Mouse (Mus musculus) spleen, adult 18-20 months (tissue): Measurements from ENCODE around the gene Akip1.
A peak's percentile ranks its signal among the peaks of the same experiment; 100 is the strongest.

Experiments used
- DNase-seq, 2 experiments: peaks; one replicate each; pipeline ENCODE4 v3.0.0; 2022; ENCODE audit warnings: mixed read lengths in 2 of 2

The Akip1 gene

DNA sequence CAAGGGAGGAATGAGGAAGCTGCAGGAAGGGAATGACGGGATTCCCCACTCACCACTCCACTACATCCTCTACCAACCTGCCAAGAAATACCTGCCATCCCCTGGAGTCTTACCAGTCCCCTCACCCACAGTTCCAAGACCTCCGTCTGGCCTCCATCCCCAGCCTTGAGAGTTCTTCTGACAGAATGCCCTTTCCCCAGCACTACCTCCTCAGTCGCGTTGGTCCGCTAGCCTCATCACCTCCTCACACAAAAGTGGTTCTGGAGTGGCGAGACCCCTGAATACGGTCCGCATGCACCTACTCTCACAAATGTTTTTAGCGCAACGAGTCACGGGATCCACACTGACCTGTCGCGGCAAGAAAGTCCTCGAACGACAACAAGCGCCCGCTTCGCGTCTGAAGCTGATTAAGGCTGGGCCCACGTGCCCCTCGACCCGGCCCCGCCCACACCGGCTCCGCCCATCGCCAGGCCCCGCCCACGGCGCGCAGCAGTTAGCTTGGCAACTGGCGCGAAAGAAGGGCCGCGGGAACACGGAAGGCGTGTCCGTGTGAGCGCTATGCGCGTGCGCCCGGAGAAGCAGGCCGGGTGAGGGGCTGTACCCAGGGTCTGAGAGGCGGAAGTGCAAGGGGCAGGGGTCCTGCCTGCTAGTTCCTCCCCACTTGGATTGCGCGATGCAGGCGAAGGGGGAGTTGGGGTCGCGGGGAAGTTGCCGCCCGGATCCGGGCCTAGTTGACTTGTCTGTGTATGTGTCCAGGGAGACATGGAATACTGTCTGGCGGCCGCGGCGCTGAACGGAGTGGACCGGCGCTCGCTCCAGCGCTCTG, at the start of gene Akip1, which contains the start of gene St5:
Gene Akip1 (plus strand): TSS at position 501 of the 826 bp plus-strand sequence.
Gene St5 (minus strand): TSS at position 416 of the 826 bp plus-strand sequence.
- DNase-seq: peak; percentile 88 to 93

DNA sequence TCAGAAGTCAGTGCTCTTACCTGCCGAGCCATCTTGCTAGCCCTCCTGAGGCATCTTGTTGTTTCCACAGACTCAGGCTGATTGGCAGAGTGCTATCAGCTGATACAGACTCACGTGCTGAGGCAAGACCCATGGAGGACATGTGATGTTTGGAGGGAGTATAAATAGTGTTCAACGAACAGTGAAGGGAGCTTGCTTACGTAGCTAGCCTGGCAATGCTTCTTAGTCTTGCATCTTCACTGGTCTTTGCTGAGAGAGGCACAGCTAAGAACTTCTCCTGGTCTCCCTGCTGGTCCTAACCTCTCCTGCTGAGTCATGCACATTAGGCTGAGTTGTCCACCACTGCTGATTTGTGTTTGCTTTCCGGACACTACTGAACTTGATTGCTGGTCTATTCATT, 48.6 kb upstream of the Akip1 start:
- DNase-seq: no peak

DNA sequence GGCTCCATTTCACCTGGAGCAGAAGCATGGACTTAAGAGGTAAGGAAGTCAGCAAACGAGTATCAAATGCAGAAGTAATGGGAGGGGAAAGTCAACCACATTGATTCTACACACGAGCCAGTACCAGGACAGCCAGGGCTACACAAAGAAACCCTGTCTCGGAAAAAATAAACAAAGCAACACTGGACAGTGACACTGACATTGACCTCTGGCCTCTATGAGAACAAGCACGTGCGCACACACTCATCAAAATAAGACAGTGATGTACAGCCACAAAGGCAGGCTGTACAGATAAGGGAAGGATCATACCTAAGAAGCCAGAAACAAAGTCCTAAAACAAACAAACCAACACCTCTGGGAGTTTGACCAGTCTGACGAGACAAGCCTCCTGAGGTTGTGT, 45.6 kb upstream of the Akip1 start:
- no peak for DNase-seq

DNA sequence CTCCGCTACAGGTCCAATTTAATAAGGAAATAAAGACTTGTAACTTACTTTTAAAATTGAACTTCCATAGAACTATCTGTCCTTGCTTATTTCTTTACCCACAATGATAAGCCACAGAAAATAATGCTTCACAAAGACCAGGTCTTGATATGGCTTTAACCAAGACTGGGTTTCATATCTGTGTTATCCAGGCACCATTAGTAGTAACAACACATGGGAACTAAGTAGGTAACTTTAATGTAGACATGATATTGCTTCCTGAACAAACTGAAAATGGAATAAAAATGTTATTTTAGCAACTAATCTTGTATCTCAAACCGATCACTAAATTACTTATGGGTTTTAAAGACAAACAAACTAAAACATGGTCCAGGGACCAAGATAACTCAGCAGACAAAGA, 44.2 kb upstream of the Akip1 start:
- no peak for DNase-seq

DNA sequence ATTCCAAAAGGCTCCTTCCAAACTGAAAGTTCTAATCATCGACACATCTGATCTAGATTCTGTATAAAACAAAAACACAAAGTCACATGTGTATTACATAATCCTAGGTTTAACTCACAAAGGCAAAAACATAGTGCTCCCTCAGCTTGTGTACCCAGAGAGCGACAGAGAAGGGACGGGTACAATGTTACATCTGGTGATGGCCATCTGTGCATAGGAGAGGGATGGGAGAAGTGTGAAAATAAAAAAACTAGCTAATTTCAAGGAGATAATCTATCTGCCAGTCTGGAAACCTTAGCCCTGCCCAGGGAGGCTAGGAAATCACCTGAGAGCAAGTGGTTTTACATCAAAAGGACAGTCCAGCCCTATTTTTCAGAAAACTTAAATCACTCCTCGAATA, 40.9 kb upstream of the Akip1 start:
- DNase-seq: no peak

DNA sequence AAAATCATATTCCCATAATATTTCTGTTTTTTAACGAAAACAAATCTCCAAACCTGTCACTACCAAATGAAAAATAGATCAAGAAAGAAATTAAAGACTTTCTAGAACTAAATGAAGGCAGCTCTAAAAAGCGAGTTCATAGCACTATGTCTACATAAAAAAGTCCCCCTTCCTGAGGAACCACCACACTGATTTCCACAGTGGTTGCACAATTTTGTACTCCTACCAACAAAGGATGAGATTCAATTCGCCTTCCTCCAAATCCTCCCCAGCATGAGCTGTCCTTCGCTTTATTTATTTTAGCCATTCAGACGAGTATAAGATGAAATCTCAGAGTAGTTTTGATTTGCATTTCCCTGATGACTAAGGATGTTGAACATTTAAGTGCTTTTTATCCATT, 36.8 kb upstream of the Akip1 start:
- DNase-seq: no peak

DNA sequence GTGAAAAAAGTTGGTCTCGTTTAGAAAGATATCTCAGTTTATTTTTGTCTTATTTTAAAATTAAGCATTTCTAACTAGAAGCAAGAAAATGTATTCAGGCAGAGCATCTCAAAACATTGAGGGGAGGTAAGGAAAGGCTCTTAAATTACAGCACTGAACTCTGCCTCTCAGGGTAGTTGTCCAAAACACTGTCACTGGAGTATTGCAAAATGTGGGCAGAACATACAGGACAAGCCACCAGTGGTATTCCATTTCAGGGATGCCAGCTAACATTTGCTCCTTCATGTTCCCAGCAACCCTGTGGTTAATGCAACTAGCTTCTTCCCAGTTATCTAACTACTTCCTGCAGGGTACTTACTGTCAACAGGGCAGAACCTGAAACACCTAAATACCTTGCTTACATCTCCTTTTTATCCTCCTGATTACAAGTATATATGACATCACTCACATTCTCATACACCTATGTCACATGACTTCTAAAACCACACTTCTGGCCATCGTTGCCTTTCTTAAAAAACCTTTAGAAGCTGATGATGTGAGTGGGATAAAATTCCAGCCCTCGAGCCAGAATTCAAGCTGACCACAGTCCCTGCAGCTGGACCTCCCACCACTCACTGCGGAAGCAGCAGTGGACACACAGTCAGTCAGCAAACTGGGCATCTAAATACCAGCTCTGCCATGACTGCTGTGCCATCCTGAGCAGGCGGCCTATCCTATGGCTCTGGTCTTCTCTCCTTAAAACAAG, 33.9 kb upstream of the Akip1 start:
- DNase-seq: no peak

DNA sequence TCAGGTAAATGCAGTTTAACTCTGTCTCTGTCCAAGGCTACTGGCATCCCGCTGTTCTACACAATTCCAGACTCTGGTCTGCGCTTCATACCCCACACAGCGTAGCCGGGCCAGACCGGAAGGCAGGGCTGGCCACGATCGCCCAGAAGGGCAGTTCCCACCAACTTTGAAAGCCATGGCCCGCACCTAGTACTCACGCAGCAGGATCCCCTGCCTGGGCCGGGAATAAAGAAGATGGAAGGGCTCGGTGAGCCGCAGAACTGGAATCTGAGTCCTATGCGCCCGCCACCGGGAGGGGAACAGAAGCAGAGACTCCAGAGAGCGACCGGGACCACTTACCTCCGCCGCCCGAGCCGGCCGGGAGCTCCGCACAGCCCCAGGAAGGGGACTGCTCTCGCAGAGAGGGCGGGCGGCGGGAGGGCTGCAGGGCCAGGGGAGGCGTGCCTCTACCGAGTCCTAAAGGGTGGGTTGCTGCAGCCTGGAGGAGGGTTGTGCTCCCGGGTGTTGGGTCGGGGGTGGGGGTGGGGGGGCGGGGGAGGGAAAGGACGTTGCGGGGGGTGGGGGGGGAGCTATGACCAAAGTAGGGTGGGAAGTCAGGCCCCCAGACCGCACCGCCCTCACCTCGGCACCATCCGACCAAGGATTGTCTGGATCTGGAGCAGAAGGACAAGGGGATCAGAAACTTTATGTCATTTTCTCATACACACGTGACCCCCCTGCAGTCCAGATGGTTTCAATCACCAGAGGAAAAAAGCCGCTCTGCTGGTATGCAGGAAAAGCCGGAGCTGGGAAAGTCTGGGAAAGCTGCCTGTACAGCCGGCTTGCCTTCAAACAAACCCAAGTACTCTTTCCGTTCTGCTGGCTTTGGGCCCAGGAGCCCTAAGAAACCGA, 31.7 kb upstream of the Akip1 start:
- peak in 1 of 2 experiments; percentile 12 for DNase-seq

DNA sequence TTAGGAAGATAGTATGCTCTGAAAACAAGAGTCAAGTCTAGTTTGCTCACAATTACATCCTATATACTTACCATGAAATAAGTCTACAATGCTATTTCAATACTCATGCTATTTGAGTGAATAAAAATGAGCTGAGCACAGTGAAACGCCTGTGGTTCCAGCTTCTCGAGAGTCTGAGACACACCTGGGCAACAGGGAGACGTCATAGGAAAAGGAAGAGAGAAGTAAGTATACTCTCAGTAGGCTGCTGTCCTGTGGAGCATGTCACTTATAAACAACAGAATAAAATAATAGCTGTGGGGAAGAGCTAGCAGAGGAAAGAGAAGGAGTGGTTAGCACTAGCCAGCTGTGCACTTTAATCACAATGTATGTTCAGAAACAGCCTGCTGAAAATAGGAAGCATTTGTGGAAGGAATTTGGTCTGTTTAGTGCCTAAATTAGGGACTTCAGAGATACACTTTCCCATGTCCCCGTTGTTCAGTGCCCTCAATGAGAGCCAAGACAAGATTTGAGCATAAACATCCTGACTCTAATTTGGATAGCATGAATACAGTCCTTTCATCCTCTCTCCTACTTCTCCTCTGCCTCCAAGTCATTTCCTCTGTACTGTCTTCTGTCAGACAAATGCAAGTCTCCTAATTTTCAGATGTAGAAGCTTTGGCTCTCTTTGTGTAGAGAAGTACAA, 28.4 kb upstream of the Akip1 start:
- DNase-seq: no peak

DNA sequence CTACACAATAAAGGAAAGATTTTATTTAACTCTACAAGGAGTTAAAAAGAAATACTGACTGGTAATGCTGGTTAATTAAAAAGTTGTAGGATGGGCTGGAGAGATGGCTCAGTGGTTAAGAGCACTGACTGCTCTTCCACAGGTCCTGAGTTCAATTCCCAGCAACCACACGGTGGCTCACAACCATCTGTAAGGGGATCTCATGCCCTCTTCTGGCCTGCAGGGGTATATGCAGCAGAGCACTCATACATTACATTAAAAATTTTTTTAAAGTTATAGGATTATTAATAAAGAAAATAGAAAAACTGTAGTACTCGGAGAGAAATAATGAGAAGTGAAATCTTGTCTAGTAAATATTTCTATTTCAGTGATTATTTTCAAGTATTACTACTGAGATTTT, 23.2 kb upstream of the Akip1 start:
- DNase-seq: no peak

DNA sequence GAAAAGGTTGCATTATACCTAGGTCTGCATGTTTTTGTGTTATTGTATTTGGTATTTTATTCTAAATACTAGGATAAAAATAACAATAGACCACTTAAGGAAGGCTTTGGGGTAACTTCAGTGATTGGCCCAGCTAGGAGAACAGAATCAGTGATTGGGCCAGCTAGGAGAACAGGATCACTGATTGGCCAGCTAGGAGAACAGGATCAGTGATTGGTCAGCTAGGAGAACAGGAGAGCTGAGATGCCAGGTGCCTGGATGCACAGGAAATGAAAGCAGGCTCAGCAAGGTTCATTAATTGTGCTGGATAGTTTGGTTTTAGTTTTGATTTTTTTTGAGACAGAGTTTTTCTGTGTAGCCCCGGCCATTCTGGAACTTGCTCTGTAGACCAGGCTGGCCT, 22.6 kb upstream of the Akip1 start:
- DNase-seq: no peak

DNA sequence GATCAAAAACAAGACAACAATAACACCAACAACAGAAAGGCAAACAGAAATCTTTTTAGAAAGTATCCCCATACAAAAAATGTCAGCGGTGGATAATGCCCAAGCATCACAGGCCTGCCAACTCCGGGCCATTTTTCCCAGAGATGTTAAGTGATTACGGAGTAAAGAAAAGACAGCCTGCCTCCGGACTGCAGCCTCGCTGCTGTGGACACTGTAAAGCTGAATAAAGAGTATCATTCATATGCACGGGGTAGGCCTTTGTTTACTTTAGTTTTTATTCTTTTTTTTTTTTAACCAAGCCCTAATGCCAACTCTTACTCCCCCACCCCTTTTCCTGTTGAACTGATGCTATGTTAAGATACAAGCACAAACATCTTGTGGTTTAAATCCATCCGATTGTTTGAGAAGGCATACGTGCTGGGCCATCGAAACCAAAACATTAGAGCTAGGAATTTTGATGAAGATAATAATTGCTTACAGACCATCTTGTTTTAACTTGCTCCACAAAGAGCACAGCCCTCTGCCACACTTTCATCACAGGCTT, 16.8 kb upstream of the Akip1 start:
- no peak for DNase-seq

DNA sequence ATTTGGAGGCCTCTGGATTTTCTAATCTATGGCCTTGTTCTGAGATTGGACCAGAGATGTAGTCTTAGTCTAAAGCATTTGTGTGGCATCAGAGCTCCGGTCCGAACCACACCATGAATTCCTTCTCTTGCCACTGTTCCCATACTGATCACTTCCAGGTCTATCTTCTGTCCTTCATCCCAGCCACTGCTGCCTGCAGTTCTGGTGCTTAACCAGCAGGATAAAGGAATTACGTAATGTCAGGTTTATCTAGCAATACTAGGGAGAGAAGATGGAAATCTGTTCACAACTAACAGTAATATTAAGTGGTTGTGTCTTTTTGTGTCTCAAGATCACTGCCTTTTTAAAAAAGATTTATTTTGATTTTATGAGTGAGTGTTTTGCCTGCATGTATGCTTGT, 13.4 kb upstream of the Akip1 start:
- DNase-seq: no peak

DNA sequence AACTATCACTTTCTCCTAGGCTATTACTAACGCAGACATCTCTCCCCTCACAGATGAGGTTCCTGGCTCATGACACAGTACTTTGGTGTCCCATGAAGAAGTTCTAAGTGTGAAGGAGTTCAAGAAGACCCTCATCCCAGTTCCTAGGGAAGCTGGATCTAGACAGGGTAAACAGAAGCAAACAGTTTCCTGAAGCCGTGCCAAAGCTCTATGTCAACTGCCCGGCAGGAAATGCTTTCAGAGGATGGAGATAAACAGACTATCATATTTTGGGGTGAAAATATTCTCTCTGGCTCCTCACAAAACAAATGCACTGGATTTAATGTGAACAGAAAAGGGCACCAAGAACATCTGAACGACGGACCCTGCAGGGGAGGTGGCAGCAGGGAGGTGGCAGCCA, 12.5 kb upstream of the Akip1 start:
- no peak for DNase-seq

DNA sequence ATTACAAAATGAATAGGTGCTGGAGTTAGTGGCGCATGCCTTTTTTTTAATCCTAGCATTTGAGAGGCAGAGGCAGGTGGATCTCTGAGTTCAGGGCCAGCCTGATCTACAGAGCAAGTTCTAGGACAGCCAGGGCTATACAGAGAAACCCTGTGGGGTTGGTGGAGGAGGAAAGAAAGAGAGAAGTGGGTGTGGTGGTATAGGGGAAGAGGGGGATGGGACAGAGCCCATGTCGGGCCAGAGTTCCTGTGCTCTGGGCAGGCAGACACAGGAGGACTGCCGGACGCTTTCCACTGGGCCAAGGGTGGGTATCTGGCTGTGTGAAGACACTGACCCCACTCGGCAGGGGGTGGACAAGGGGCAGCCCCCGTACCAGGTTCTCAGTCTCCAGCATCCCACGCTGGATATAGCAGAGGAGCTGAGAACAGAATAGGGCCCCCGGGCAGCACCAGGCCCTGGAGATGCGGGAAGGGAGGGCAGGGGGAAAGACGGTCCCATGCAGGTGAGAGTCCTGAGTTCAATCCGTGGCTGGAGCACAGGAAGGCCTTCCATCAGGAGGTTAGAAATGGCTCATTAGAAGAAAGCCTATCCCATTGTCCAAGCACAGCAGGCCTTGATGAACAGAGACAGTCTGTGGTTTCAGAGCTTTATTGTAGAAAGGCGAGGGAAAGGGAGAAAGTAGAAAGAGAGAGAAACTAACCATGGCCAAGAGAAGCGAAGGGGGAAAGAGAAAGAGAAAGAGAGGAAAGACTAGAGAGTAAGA, 8.7 kb upstream of the Akip1 start:
- DNase-seq: no peak

DNA sequence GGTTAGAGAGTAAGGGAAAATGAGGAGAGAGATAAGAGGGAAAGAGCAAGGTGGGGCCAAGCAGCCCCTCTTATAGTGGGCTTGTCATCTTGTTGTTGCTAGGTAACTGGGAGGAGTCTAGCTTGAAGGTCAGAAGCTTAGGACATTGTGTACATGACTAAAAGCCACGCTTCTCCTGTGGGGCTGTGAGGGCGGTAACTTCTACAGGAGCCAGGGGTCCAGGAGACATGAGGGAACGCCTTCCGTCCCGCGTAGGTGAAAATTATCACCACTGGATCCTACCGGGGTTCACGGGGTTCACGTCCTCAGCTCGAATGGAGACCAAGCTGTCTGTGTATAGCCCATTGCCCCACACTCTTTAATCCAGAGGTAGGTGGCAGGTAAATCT, 8.2 kb upstream of the Akip1 start:
- DNase-seq: no peak

DNA sequence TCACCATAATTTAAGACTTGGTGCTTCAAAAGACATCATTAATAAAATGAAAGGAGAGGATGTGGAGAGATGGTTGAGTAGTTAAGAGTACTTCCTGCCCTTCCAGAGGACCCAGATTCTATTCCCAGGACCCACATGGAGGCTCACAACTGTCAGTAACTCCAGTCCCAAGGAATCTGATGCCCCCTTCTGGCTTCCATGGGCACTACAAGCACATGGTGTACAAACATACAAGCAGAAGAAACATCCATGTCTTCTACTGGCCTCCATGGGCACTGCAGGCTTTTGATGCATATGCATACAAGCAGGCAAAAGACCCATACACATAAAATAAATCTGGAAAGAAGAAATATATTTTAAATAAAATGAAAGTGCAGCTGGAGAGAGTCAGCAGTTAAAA, 3.3 kb upstream of the Akip1 start:
- DNase-seq: no peak

DNA sequence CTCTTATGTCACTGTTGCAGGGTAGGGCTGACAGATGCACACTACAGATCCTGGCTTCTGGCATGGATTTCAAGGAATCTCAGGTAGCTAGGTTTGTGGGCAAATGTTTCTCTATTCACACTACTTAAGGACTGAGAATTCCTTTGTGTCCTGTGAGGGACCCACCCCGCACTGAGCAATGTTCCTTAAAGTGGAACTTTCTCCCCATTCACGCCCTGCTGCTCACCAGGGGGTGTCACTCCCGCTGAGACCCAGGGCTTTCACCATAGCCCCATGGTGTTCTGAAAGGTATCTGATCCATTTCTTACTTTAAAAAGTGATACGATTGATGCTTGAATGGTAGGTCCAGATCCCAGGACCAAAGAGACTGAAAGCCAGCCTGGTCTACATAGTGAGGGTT, 769 bp upstream of the Akip1 start:
- no peak for DNase-seq

DNA sequence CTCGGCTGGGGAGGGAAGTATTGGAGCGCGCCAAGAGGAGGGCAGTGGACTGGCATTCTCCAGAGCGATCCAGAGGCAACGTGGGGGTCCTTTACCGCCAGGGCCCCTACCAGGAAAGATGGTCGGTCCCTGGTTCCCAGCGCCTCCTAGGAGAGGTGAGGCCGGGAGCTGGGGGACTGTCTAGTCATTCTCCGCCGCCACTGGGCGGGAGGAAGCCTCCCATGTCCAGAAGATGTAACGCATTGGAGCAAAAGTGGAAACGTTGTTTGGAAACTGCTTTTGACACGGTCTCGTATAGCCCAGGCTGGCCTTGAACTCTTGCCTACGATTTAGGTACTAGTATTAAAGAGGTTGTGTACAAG, 507 bp downstream of the Akip1 start:
- DNase-seq: no peak

DNA sequence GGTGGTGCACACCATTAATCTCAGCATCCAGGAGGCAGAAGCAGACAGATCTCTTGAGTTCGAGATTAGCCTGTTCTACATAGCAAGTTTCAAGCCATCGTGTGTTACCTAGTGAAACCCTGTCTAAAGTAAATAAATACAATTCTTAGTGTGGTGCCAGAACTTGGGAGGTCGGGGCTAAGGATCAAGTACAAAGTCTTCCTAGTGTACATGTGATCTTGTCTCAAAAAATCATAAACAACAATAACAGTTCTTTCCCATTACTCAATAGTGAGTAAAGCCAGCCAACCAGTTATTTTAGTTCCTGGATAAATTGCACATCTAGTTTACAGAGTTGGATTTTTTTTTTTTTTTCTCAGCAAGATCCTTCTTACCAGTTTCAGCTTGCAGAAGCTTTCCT, 971 bp downstream of the Akip1 start:
- DNase-seq: no peak

DNA sequence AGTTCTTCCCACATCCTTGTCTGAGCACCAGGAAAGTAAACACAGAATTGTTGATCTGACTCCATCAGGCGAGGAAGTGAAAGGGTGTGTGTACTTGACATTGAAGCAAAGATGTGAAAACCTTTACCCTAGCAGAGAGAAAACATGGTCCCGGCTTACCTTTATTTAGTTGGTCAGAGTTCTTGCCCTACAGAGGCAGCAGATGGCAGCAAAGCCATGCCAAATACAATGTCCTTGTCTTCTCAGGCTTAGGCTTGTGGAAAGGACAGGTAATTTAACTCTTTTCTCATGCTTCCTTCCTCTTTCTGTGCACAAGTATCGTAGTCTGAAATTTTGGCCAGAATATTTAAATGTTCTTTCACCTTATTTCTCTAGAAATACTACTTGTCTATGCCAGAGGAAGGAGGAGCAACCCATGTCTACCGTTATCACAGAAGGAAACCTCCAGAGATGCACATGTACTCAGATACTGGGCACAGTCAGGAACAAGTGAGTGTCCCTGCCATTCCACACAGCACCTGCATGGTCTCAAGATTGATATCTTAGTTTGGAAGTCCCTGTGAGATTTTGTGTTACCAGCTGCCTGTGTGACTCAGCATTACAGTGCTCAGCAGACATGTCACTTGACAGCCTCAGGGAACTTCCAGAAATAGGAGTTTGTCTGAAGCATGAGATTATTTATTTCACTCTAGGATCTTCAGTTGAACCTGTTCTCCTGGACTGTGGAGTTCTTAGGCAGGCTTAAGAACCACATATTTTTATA, 3.7 kb downstream of the Akip1 start:
- DNase-seq: peak in 1 of 2 experiments; percentile 42
